Mouse (Mus musculus) layer of hippocampus, postnatal 10 days (tissue): ENCODE results near the gene Ddx4. TPM values are rescaled to one million over a fixed set of nuclear protein-coding genes. Genes with fewer than 3 reads are reported as not detected.
A peak's percentile ranks its signal among the peaks of the same experiment; 100 is the strongest.

ENCODE experiments used
- DNase-seq, 2 experiments: peaks; one replicate each; pipeline ENCODE4 v3.0.0; 2021; ENCODE audit warnings: low spot score in 2 of 2
- long read RNA-seq: library from polyadenylated mRNA; stranded (forward); transcript quantifications from one replicate; pipeline ENCODE4 v2.0.0, GENCODE M21; 2023
- total RNA-seq, 2 experiments: library from RNA; stranded (reverse); gene quantifications; 2 replicates each; pipeline ENCODE4 v1.2.3; 2021

Ddx4 gene
- 1 to 10 TPM in 1 of 2 experiments, under 1 TPM in 1; 0.71 to 1.0 TPM for total RNA-seq
- long read RNA-seq, result 0 reads

DNA sequence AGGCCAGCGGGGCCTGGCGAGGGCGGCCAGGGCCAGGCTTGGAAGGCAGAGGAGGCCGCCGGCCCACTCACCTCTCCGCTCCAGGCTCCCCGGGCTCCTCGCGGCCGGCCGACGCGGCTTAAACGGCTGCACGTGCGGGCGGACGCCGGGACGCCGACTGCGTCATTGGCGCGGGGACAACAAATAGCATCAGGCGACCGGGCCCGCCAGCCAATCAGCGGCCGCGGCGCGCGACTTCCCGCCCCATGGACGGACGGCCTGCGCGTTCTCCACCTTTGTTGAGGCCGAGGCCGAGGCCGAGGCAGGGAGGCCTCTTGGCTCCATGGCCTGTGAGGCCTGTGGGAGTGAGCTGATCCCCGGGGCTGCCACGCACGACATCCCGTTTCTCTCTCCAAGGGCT lies at the start of gene Ddx4:
Gene Ddx4, minus strand, starts transcription at position 271 of the 400 bp plus-strand sequence.
- DNase-seq, result no peak

DNA sequence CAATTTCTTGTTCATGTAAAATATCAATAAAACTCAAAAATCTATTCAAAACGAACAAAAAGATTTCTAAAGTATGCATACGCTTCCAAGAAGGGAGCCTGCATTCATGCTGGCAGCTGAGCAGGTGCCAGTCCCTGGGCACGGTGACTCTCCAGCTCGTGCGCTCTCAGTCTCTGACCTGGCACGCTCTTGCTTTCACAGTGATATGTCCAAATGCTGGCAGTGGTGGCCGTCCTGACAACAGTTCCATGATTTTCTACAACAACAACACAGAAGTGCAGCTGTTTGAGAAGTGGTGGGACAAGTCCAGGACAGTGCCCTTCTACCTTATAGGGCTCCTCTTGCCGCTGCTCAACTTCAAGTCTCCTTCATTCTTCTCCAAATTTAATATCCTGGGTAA lies 49.0 kb upstream of the Ddx4 start:
- DNase-seq, result no peak

DNA sequence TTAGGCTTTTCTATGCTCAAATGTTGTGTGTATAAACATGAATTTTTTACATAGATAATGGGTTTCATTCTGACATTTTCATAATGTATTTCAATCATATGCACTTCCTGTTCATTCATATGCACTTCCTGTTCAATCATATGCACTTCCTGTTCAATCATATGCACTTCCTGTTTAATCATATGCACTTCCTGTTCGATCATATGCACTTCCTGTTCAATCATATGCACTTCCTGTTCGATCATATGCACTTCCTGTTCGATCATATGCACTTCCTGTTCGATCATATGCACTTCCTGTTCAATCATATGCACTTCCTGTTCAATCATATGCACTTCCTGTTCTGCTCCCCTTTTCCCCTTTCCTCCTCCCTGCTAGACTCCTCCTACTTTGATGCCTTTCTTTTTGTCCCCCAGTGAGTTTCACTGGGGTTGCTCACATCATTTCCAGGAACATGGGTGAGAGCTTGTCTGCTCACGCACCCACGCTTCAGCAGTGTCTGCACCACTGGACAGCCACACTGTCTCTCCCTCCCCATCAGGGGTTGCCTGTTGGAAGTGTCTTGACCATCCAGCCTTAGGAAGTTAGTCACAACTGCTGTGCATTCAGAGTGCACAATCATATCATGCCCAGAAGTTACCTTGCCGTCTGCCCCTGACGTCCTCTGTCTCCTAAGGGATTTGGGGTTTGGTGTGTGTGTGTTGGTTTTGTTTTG lies 43.4 kb upstream of the Ddx4 start:
- no peak for DNase-seq

DNA sequence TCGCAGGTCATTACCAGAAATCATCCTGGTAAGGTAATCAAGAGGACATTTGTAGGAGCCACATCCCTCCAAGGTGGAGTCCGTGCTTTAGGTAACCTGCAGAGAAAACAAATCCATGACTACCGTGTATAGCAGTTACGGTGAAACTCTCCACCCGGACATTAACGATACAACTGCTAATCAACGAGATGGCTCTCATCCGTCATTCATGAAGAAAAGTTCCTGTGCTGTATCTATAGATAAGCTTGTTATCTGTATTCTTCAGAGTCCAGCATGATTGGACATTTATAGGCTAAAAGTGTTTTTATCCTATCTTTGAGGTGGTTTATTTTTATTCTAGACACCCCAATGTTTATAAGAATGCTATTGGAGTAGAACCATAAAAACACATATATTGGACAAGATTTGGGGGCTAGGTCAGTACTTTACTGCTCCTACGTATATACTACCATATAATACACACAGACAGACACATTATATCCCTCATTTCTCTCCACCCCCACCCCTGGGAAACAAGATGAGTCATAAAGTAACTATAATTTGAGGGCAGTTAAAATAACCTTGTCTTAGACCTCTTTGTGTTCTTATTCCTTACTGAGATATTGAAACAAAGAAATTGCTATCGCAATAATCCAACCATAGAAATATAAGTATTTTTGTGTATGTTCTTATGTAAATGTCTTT lies 40.7 kb upstream of the Ddx4 start:
- no peak for DNase-seq

DNA sequence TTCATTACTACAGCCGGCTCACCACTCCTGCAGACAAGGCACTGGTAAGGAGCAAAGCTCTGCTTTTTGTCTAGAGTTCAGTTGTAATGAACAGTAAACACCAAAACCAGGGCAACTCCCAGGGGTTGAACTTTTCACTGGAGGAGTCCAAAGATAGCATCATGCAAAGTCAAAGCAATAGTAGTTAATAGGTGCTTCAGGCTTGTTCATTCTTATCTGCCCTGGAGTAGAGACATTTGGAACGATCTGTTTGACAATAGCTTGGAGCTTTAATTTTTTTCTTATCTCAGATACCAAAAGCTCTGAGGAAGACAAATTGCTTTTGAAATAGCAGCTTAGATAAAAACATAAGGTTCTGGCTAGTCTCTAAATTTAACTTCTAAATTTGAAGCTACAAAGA lies 33.9 kb upstream of the Ddx4 start:
- DNase-seq, result no peak

DNA sequence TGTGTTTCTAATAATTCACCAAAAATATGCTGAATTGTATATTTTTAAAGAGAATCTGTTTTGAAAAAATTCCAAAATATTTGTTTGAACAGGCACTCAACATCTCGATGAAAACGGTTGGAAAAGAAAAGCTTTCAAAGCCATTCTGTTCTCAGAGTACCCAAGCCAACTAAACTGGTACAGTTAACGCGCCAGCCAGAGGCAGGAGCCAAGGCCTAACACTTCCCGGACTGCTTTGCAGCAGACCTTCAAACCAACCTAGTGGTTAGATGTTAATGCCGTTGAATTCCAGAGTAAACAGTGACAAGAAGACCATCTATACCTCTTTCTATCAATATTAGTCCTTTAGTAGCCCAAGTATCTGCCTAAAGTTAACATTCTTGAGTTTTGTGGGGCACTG lies 31.7 kb upstream of the Ddx4 start:
- peak in 1 of 2 experiments; percentile 27 for DNase-seq

DNA sequence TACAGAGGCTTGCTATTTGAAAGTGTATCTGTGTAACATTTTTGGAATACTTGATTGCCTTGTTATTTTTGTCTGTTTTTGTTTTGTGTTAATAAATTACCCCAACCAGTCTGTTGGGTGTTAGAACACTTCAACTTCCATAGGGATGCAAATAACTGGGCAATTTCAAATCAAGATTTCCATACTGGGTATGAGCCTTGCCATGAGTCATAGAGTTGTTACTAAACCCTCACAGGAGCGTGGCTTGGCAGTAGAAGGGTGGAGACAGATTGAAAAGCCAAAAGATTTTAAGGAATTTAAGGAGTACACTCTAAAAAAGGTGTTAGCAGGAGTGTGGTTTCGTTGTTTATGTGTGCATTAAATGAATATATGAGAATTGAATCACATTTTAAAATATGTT lies 31.0 kb upstream of the Ddx4 start:
- DNase-seq, result no peak

DNA sequence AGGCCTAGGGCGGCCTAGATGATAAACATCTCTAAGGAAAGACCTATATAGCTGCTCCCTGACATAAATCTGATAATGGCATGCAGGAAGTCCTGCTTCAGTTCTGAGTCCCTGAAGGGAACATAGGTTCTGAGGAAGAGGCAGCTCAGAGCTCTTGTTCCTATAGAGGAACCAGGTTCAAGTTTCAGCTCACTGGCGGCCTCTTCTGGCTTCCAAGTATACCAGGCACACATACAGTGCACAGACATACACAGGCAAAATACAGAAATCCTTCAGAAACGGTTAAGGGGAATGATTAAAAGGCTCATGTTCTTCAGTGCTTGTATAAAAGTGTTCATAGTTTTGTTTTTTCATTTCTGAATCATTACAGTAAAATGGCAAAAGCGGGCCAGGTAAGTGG lies 25.9 kb upstream of the Ddx4 start:
- no peak for DNase-seq

DNA sequence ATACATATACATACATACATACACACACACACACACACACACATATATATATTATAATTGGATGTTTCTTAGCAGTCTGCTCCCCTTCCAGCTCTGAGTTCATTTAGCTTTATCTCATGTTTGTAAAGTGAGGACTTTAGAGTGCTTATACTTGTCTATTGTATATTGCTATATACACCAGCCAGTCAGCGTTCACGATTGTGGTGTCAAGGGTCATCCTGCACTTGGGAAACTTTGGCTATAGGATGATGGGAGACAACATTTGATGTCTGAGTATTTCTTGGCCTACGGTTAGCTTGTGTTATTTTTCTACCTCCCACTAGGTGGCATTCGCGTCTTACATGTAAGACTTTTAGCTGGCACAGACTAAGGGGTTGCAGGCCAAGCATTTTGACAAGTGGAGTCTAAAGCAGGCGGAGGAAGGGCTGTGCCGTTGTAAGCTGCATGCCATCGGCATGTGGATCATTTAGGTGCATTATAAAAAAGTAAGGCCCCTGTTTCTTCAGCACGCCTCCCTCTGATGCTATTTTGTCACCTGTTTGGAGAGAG lies 21.7 kb upstream of the Ddx4 start:
- DNase-seq, result peak; percentile 71 to 72

DNA sequence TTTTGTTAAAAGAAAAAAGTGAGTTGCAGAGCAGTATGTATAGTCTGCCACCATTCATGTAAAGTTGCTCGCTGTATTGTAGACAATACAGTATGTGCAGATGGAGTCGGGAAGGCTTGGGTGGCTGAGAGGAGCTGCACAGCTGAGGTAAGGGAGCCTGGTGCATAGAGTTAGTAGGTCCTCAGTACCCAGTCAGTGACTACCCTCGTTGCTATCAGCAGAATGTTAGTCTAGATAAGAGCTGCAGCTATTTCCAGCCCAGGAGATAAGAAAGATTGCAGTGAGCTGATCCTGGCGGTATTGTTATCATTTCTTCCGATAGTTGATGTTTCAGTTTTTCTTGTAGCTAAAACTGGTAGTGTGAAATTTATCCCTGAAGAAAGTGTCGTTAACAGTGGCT lies 20.5 kb upstream of the Ddx4 start:
- DNase-seq, result no peak

DNA sequence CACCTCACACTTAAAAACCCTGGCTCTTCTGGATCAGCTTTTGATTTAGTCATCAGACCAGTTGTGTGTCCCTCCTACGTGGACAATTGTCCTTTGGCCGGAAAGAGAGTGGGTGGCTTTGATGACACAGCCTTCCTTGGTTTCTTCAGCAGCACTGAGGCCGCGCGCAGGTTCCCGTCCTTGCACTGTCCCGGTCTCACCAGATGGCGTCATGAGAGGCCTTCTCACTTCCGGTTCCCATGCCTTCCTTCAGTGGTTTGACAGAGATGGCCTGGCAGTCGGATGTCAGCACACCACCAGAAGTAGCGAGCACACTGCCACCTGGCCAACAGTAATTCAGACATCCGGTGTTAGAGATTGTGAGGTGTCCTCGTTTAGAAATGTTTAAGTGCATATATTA lies 19.4 kb upstream of the Ddx4 start:
- no peak for DNase-seq

DNA sequence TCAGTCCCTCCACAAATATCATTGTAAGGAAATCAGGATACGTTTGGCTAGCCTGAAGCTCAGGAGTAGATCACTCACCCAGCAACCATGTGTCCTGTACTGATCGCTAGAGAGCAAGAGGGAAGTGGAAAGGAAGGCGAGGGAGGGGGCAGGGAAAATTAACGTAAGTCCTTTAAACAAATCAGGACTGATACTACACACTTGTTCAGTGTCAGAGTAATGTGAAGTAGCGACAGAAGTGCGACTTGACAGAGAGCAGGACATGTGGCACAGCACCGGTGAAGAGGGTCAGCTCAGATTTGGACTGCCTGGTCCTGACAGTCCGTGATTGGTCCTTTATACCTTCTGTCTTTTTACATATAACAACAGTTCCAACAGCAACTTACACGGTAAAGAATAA lies 14.9 kb upstream of the Ddx4 start:
- no peak for DNase-seq

DNA sequence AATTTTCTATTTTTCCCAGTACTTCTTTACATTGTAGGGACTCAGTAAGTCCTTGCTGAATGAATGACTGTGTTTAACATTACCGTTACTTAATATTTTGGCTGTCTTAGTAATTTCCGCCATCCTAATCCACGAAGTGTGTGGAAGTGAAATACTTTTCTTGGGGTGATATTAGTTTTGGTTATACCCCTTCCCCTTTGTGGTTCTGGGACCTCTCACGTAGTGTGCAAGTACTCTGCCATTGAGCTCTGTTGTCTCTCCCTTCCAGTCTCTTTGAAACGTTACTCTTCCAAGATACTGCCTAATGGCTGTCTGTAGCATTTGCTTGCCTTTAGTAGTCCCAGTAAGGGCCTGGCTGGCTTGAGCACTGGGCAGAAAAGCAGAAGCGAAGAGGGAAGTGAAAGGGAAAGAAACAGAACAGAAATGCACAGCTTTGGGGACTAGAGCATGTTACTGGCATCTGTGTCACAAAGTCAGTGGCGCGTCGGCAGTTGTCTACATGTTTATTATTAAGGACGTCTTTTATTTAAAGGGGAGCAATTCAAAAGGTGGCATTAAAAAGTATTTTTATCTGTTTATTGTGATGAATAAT lies 14.3 kb upstream of the Ddx4 start:
- no peak for DNase-seq

DNA sequence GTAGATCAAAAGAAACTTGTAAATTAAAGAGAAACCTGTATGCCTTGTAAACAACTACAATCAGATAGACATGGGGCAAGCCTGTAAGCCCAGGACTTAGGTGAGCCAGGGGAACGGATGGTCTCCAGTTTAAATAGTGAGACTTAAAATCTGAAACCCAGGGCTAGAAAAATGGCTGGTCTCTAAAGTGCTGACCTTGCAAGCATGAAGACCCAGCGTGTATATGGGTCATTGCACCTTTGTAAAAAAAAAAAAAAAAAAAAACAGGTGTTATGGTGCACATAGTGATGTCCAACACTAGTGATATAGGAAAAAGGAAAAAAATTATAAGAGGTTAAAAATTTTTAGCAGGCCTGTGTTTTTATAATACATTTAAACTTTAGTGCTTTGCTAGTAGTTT lies 9.4 kb upstream of the Ddx4 start:
- DNase-seq, result no peak

DNA sequence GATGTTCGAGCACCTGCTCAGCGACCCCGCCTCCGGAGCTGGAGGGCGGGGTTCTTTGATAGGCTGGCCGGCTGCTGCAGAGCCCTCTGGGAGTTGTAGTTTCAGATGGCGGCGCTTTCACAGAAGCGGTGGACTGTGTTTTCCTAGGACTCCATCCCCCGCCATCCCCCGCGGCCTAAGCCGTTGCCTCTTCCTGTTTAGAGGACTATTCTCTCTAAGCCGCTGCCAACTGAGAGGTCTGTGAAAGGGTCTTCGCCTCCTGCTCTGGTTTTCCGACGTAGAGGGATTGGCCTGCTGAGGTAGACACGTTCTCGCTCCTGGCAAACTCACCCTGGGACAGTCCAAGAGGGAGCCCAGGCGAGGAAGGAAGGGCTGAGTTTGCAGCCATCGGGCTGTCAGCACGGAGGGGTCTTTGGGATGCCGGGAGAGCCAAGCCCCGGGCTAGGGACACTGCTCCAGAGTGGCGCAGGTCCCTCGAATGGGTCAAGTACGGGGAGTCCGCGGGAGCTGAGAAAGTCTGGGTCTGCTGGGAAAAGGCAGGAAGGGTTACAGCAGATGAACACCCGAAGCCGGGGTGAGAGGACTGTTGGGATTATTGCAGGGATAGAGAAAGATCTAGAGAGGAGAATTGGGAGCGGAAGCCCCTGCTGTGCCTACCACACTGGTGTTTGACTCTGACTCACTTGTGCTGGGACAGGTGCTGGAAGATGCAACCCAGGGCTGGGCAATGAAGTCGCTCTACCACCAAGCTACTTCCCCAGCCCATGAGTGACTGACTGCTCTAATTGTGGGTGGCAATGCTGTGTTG lies 8.5 kb upstream of the Ddx4 start, which contains the start of gene Slc38a9:
Gene Slc38a9, plus strand, starts transcription at position 178 of the 808 bp plus-strand sequence.
- DNase-seq, result peak; percentile 89 to 94

DNA sequence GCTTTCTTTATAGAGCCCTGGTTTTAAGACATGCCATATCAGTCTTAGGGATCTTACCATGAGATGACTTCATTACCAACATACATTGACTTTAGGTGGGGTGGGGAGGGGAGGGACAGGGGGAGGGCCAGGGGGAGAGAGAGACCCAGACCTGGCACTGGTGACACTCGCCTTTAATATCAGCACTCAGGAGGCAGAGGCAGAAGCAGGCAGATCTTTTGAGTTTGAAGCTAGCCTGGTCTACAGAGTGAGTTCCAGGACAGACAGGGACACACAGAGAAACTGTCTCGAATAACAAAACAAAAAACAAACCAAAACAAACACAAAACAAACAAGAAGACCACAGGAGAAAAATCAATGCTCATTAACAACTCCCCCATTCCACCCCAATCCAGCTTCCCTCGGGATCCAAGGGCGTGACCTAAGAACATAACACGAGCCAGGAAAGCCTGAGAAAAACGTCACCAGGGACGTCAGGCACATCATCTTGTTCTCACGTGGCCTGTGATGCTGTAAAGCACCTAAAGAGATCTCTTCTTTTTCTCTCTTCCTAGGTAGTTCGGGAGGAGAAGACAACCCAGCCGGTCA lies 7.8 kb upstream of the Ddx4 start:
- DNase-seq, result no peak

DNA sequence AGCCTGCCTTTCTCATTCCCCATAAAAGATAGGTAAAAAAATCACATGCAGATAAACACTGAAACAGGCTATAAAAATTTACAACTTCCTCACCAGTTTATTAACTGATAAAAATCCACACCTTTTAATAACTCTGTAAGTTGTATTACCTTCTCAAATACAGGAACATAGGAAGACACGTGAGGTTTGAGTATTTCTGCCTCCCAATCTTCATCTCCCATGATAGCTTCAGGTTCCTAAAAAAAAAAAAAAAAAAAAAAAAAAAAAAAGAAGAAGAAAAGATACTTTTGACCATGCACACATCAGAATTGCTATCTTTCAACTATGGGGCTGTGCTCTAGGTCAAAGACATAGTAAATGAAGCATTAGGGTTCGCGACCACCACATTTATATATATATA lies 1.1 kb downstream of the Ddx4 start:
- no peak for DNase-seq

DNA sequence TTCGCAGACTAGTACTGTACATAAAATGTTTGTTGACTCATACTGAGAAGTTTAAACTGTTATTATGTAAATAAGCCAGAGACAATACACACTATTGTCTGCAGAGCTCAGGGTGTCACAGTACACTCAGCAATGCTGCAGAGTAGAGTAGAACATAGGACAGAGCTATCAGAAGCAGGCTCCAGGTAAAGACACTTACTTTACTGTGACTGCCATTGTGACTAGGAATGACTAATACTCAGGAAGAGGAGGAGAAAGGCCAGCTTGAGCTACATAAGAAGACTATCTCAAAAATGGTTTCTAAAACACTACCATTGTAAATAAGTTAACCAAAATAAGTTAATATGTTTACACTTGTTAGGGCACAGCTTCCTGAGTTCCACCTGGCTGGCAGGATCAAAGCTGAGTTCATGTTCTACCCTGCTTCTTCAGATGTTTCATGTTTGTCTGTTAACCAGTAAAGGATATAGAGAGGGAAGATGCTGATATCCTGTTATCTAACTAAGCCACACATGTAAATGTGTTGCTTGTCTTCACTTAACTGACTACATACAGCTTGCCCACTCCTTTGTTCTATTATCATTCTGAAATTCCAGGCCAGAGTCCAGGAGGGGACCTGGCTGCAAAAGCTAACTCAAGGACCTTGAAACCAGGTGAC lies 6.6 kb downstream of the Ddx4 start:
- DNase-seq, result no peak

DNA sequence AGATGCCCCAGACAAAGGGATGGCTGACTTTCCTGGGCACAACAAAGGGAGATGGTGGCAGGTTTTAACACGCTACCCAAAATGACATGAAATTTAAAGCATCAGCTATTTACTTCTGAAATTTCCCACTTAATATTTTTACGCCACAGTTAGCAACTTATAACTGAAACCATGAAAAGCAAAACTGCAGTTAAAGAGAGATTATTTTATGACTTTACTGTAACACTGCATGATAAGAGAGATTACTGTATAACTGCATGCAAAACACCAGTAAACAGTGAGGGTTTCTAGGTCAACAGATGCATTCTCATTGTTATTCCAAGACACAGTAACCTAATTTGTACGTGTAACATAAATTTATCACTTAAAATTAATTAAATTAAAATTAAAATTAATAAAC lies 7.3 kb downstream of the Ddx4 start:
- no peak for DNase-seq

DNA sequence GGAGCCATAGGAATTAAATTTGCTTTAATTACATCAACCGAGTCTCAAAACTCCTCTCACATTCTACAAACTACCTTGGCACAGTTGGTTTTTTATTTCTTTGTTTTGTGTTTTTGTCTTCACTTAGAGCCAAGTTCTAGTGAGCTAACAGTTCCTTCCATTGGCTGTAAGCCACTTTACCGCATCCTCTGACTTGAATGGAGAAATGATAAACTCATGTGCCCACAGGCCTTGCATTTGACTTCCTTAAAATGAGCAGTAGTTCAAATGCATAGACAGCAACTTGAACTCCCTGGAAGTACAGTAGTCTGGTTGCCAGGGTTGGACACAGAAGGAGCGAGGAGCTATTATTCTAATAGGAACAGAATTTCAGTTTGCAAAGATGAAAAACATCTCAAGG lies 9.4 kb downstream of the Ddx4 start:
- no peak for DNase-seq

DNA sequence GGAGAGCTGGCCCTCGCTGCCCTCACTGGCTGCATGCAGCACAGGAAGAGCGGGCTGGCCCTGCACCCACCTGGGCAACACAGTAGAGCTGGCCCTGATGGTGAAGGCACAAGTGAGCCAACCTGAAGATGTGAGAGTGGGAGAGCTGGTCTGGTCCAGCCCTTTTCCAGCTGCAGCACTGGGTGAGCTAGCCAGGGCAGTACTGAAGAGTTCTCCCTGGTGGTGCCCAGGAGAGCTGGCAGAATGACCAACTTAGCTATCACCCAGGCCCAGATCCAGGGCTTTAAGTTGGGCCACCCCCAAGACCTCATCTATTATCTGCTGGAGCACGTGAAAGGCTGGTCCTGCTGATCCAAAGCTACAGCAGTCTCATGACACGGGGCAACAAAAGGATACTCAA lies 13.2 kb downstream of the Ddx4 start:
- DNase-seq, result no peak
